Mouse (Mus musculus) heart, embryonic 16.5 days (tissue): ENCODE data around the gene Rspo3. TPM values are rescaled to one million over a fixed set of nuclear protein-coding genes. Genes with fewer than 3 reads are reported as not detected.

Source experiments
- ATAC-seq: fragments of 200-750 bp; cut with Nextera tagmentation; replicated peaks from 2 replicates; pipeline ENCODE4 v1.8.0; 2017; ENCODE audit warnings: moderate number of reproducible peaks; ENCODE audit not compliant: insufficient read depth, low FRiP score; ENCODE audit errors: extremely low read depth
- H3K27ac ChIP-seq: fragments of 300-500 bp; sonication (generic); 2 replicates; pipeline ENCODE4 v1.5.1; 2014; ENCODE audit warnings: mild to moderate bottlenecking, low read length, control low read depth, moderate library complexity
- H3K27me3 ChIP-seq: fragments of 300-500 bp; sonication (generic); 2 replicates; pipeline ENCODE4 v1.6.1; 2014; ENCODE audit warnings: low read length, mixed read lengths; ENCODE audit not compliant: control insufficient read depth, insufficient read depth
- H3K36me3 ChIP-seq: fragments of 300-500 bp; sonication (generic); 2 replicates; pipeline ENCODE4 v1.6.1; 2014; ENCODE audit not compliant: control insufficient read depth, insufficient read depth
- H3K4me1 ChIP-seq: fragments of 300-500 bp; sonication (generic); 2 replicates; pipeline ENCODE4 v1.6.1; 2014; ENCODE audit warnings: low read length, mixed read lengths; ENCODE audit not compliant: control insufficient read depth, insufficient read depth
- H3K4me2 ChIP-seq: fragments of 300-500 bp; sonication (generic); 2 replicates; pipeline ENCODE4 v1.6.1; 2014; ENCODE audit warnings: low read depth, mild to moderate bottlenecking, control low read depth, low read length
- H3K4me3 ChIP-seq: fragments of 300-500 bp; sonication (generic); 2 replicates; pipeline ENCODE4 v1.5.1; 2014; ENCODE audit warnings: mild to moderate bottlenecking, control low read depth, low read length
- H3K9ac ChIP-seq: fragments of 300-500 bp; sonication (generic); 2 replicates; pipeline ENCODE4 v1.6.1; 2014; ENCODE audit warnings: low read length, control low read depth
- H3K9me3 ChIP-seq: fragments of 300-500 bp; sonication (generic); replicated peaks from 2 replicates; pipeline ENCODE4 v1.6.1; 2016; ENCODE audit warnings: low read length; ENCODE audit not compliant: control insufficient read depth
- WGBS: fragments of 180-500 bp; shearing (Covaris S2); extraction: QIAGEN DNeasy Blood & Tissue Kit; methylation state at CpG from one replicate; pipeline ENCODE4 v1.1.7; 2014; 5-methylcytosine and 5-hydroxymethylcytosine counted together
- polyA plus RNA-seq: library from polyadenylated mRNA; unstranded; fragments of >200 nt; fragmentation: Nextera tagmentation; extraction: Ambion mirVana; gene quantifications from 2 replicates; pipeline ENCODE4 v1.2.1, GENCODE M21; 2015

The Rspo3 gene
- polyA plus RNA-seq, result 3.1 and 3.7 TPM in 2 replicates

- no peaks in the 10 kb centered on the region for H3K36me3 ChIP-seq
- peak; percentile 42 for ATAC-seq
- peak within 1 kb of the TSS; percentile 76 for H3K9ac ChIP-seq
- no peaks in the 10 kb centered on the region for H3K9me3 ChIP-seq
- under 1% methylated on average over 43 of the region's 44 CpGs for WGBS
- peaks cover 17% of the 10 kb centered on the region for H3K4me1 ChIP-seq
- H3K4me2 ChIP-seq, result peak within 1 kb of the TSS; percentile 84
- no peak within 1 kb of the TSS for H3K27ac ChIP-seq
- H3K27me3 ChIP-seq, result peaks cover 6% of the 10 kb centered on the region; the same call in 1 of the 2 replicates
- peak within 1 kb of the TSS; percentile 61 for H3K4me3 ChIP-seq
These were observed at the start of gene Rspo3 for GRCm38 (mm10) chr10:29535546-29536260. Gene Rspo3, minus strand, starts transcription at chr10:29535867.

GRCm38 (mm10) chr10:29581940-29582339, 46.3 kb upstream of the Rspo3 start:
- WGBS, result 69% methylated on average over 3 of the region's 3 CpGs
- Histone ChIP-seq H3K4me1 (no peaks in the 10 kb centered on the region), H3K4me2 (no peak overlapping the region), H3K27ac (no peak overlapping the region), H3K27me3 (no peaks in the 10 kb centered on the region), H3K4me3 (no peak overlapping the region), H3K36me3 (no peaks in the 10 kb centered on the region), H3K9ac (no peak overlapping the region), H3K9me3 (no peaks in the 10 kb centered on the region)
- ATAC-seq, result no peak

DNA sequence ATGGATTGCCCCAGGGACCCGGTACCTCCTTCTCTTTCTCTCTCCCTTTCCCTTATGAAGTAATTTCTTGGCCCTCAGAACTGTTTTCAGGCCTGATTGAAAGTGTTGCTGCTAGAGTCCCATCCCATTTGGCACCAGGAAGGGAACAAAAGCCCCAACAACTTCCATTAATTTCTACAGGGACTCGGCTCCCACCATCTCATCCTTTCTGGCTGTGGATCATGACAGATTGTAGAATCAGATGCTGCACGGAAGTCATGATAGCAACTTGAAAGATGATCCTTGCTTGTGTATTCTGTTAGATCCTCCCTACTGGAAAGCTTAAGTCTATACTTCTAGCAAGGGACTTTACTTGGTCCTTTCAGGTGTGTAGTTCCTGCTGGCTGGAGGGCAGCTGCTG, 45.8 kb upstream of the Rspo3 start:
- H3K4me3 ChIP-seq, result no peak overlapping the region
- no peaks in the 10 kb centered on the region for H3K36me3 ChIP-seq
- WGBS, result 70% methylated on average over 3 of the region's 3 CpGs
- no peaks in the 10 kb centered on the region for H3K27me3 ChIP-seq
- no peaks in the 10 kb centered on the region for H3K9me3 ChIP-seq
- ATAC-seq, result no peak
- no peak overlapping the region for H3K27ac ChIP-seq
- H3K4me1 ChIP-seq, result no peaks in the 10 kb centered on the region
- no peak overlapping the region for H3K4me2 ChIP-seq
- H3K9ac ChIP-seq, result no peak overlapping the region

- Histone ChIP-seq H3K9me3 (no peaks in the 10 kb centered on the region), H3K4me3 (no peak overlapping the region), H3K9ac (no peak overlapping the region), H3K4me2 (no peak overlapping the region), H3K4me1 (no peaks in the 10 kb centered on the region), H3K27me3 (no peaks in the 10 kb centered on the region), H3K36me3 (no peaks in the 10 kb centered on the region), H3K27ac (no peak overlapping the region)
- no peak for ATAC-seq
- WGBS, result 61% methylated on average over 2 of the region's 2 CpGs
These were observed 20.3 kb upstream of the Rspo3 start for GRCm38 (mm10) chr10:29555983-29556382.

GRCm38 (mm10) chr10:29554365-29554764, 18.7 kb upstream of the Rspo3 start:
- 43% methylated on average over 2 of the region's 2 CpGs for WGBS
- H3K4me2 ChIP-seq, result no peak overlapping the region
- no peaks in the 10 kb centered on the region for H3K36me3 ChIP-seq
- ATAC-seq, result no peak
- H3K9ac ChIP-seq, result no peak overlapping the region
- H3K4me3 ChIP-seq, result no peak overlapping the region
- no peak overlapping the region for H3K27ac ChIP-seq
- no peaks in the 10 kb centered on the region for H3K9me3 ChIP-seq
- H3K27me3 ChIP-seq, result no peaks in the 10 kb centered on the region
- no peaks in the 10 kb centered on the region for H3K4me1 ChIP-seq

GRCm38 (mm10) chr10:29542982-29543381, 7.3 kb upstream of the Rspo3 start:
- no peak for ATAC-seq
- H3K27ac ChIP-seq, result no peak overlapping the region
- H3K4me2 ChIP-seq, result no peak overlapping the region
- no peaks in the 10 kb centered on the region for H3K36me3 ChIP-seq
- no peaks in the 10 kb centered on the region for H3K27me3 ChIP-seq
- 71% methylated on average over 3 of the region's 3 CpGs for WGBS
- H3K4me1 ChIP-seq, result peaks cover 5% of the 10 kb centered on the region
- no peak overlapping the region for H3K4me3 ChIP-seq
- no peaks in the 10 kb centered on the region for H3K9me3 ChIP-seq
- H3K9ac ChIP-seq, result no peak overlapping the region

- no peaks in the 10 kb centered on the region for H3K36me3 ChIP-seq
- no peak for ATAC-seq
- peaks cover 3% of the 10 kb centered on the region; the same call in 1 of the 2 replicates for H3K27me3 ChIP-seq
- H3K4me2 ChIP-seq, result no peak overlapping the region
- H3K27ac ChIP-seq, result no peak overlapping the region
- no peak overlapping the region for H3K9ac ChIP-seq
- WGBS, result 26% methylated on average over 2 of the region's 2 CpGs
- no peaks in the 10 kb centered on the region for H3K9me3 ChIP-seq
- no peak overlapping the region for H3K4me3 ChIP-seq
- H3K4me1 ChIP-seq, result peaks cover 9% of the 10 kb centered on the region
These were observed 3.8 kb upstream of the Rspo3 start for GRCm38 (mm10) chr10:29539516-29539915.

DNA sequence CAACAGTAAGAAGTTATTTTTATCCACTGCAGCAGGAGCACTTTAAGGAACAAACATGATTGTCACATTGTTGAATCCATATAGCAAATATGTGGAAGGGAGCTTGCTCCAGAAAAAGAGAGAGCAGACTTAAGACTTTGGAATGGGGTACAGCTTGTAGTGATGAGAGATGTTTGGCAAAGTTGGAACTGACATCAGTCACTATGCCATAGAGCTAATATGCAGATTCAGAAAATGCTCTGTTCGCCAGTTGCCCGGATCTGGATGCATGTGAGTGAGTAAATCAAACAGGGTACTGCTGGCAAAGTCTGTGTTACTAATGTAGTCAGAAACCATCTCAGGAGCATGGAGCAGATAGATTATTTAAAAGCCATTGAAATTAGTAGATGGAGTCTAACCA, 3.1 kb upstream of the Rspo3 start:
- H3K27ac ChIP-seq, result no peak overlapping the region

DNA sequence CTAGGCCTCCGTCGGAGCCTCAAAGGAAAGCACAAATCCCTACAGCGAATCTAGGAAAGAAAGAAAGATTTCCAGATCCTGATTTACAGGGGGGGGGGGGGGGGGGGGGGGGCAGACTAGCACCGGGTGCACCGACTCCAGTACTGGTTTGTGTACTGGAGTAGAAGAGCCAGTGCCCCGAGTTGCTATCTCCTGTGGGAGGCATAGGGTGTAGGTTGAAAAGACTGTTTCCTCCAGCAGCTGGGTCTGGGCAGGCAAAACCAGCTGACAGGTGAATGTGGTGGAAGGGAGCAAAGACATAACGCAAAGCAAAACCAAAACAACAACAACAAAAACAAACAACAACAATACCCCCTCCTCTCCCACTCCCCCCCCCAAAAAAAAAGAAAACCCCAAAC, 838 bp downstream of the Rspo3 start:
- peak overlapping the region; percentile 84 for H3K4me2 ChIP-seq
- H3K36me3 ChIP-seq, result no peaks in the 10 kb centered on the region
- peak overlapping the region; percentile 61 for H3K4me3 ChIP-seq
- peaks cover 6% of the 10 kb centered on the region; the same call in 1 of the 2 replicates for H3K27me3 ChIP-seq
- H3K4me1 ChIP-seq, result peaks cover 17% of the 10 kb centered on the region
- ATAC-seq, result no peak
- WGBS, result 3% methylated on average over 7 of the region's 7 CpGs
- H3K27ac ChIP-seq, result no peak overlapping the region
- H3K9ac ChIP-seq, result peak overlapping the region; percentile 76; the same call in 1 of the 2 replicates
- H3K9me3 ChIP-seq, result no peaks in the 10 kb centered on the region

More for the DNA sequence above, 3.1 kb upstream of the Rspo3 start:
- WGBS, result 42% methylated on average over 2 of the region's 2 CpGs
- Histone ChIP-seq H3K27me3 (peaks cover 4% of the 10 kb centered on the region; the same call in 1 of the 2 replicates), H3K9ac (no peak overlapping the region), H3K4me1 (peaks cover 10% of the 10 kb centered on the region), H3K4me3 (no peak overlapping the region), H3K4me2 (no peak overlapping the region), H3K36me3 (no peaks in the 10 kb centered on the region), H3K9me3 (no peaks in the 10 kb centered on the region)
- ATAC-seq, result no peak
